Mouse (Mus musculus) testis, postnatal 10 days (tissue): ENCODE data around the gene C2cd4a.

Experiments used
- DNase-seq: peaks from one replicate; pipeline ENCODE4 v3.0.0; 2021; ENCODE audit warnings: low spot score

The C2cd4a gene

DNA sequence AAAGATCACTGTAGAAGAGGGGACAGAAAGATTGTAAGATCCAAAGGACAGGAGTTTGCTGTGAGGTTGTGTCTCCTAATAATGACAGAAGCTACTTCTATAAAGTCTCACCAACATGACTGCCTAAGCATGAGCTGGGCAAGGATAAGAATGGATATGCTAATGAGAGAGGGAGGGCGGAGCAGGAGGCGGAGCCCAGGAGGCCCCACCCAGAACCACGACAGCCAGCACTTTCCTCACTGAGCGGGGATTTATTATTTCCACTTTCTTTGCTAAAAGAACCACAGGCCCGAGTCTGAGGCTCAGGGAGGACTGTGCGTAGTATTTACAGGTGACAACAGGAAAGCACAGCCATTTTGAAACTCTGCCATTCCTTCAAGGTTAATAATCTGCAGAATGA, 44.5 kb downstream of the C2cd4a start:
- no peak for DNase-seq

DNA sequence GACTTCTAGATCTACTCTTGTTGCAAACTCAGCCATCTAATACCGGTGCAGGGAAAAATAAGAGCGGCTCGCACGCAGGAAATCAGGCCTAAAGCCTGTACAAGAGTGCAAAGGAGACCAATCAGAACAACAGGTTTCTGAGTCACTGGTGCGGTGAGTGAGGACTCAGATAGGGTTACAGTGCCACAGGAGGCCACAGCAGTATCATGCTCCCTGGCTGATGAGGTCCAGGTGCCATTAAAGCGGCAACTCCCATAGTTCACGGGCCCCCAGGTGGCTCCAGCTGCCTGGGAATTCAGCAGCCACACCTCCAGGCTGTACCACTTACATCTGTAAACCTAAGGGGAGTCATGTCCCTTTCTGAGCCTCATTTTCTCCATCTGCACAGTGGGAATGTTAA, 45.8 kb downstream of the C2cd4a start:
- no peak for DNase-seq

DNA sequence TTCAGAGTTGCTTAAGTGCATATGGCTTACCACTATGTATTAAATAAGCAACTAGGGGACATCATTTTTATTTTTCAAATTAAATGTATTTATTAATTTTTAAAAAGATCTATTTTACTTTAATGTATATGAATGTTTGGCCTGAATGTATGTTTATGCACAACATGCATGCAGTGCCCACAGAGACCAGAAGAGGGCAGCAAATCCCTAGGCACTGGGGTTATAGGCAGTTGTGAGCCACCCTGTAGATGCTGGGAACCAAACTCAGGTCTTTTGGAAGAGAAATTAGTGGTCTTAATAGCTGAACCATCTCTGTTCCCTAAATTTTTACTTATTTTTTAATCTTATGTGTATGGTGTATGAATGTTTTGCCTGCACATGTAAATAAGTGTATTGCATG, 48.2 kb downstream of the C2cd4a start:
- DNase-seq, result no peak

DNA sequence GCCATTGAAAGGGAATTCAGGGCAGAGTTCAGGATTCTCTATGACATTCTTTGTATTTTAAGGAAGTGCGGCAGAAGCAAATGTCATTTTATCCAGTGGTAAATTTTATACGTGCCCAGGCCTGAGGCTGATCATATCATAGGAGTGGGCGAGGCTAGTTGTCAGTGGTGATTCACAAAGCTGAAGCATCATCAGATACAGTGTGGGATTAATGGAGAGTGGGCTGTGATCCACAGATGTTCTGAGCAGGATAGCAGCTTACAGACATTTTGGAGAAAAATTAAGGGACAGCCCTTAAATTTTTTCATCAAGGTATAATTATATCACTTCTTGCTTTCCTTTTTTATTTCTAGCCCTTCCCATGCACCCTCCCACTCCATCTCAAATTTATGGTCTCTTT, 48.7 kb downstream of the C2cd4a start:
- no peak for DNase-seq

DNA sequence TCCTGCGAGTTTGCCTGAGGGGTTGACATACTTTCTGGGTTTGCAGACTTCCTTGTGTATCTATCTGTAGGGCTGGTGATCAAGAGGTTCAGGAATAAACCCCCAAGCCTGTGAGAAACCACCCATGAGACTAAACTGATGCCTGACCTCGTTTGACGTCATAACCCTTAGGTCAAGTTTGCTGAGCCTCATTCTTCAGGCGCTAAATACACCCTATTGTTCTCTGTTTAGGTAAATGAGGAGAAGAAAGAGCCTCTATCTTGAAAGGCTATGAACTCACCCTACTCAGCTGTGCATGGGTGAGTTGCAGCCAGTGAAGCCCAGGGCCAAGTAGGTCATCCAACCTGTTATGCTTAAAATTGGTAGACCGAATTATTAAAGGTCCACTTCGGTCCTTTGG, 49.3 kb downstream of the C2cd4a start:
- DNase-seq, result no peak
